Mouse (Mus musculus): ENCODE data around the gene Rpa2. TPM values are rescaled to one million over a fixed set of nuclear protein-coding genes. Genes with fewer than 3 reads are reported as not detected.

Gene Rpa2
- polyA plus RNA-seq, 1 experiment from 2014 or later = 103 TPM

Other genes starting within 250 kb of the Rpa2 start
- gene Atpif1, start 234.7 kb upstream of the Rpa2 start, polyA plus RNA-seq (2015; fragmentation: Nextera tagmentation; extraction: Ambion mirVana) = 976 and 986 TPM in 2 replicates
- 159 and 171 TPM in 2 replicates for gene Dnajc8, start 232.8 kb upstream of the Rpa2 start, polyA plus RNA-seq (2015; fragmentation: Nextera tagmentation; extraction: Ambion mirVana)
- gene Ptafr, start 204.3 kb upstream of the Rpa2 start, polyA plus RNA-seq (2015; fragmentation: Nextera tagmentation; extraction: Ambion mirVana) = 1.1 and 1.2 TPM in 2 replicates
- 26.0 and 28.1 TPM in 2 replicates for gene Eya3, start 129.3 kb upstream of the Rpa2 start, polyA plus RNA-seq (2015; fragmentation: Nextera tagmentation; extraction: Ambion mirVana)
- gene Xkr8, start 35.8 kb upstream of the Rpa2 start, polyA plus RNA-seq (2015; fragmentation: Nextera tagmentation; extraction: Ambion mirVana) = 6.6 and 6.8 TPM in 2 replicates
- 6.0 and 6.2 TPM in 2 replicates for gene Smpdl3b, start 11.1 kb upstream of the Rpa2 start, polyA plus RNA-seq (2015; fragmentation: Nextera tagmentation; extraction: Ambion mirVana)
- 1.3 and 1.5 TPM in 2 replicates for gene Themis2, start 28.1 kb downstream of the Rpa2 start, polyA plus RNA-seq (2015; fragmentation: Nextera tagmentation; extraction: Ambion mirVana)
- 58.4 and 59.1 TPM in 2 replicates for gene Ppp1r8, start 74.8 kb downstream of the Rpa2 start, polyA plus RNA-seq (2015; fragmentation: Nextera tagmentation; extraction: Ambion mirVana)
- gene Stx12, start 116.2 kb downstream of the Rpa2 start, polyA plus RNA-seq (2015; fragmentation: Nextera tagmentation; extraction: Ambion mirVana) = 64.1 and 68.4 TPM in 2 replicates
- 42.9 and 44.5 TPM in 2 replicates for gene Fam76a, start 154.2 kb downstream of the Rpa2 start, polyA plus RNA-seq (2015; fragmentation: Nextera tagmentation; extraction: Ambion mirVana)
- 0.79 and 1.2 TPM in 2 replicates for gene Fgr, start 205.8 kb downstream of the Rpa2 start, polyA plus RNA-seq (2015; fragmentation: Nextera tagmentation; extraction: Ambion mirVana)
- 8.0 and 8.2 TPM in 2 replicates for gene Ahdc1, start 242.9 kb downstream of the Rpa2 start, polyA plus RNA-seq (2015; fragmentation: Nextera tagmentation; extraction: Ambion mirVana)